Mouse (Mus musculus) olfactory bulb, adult 2 months (tissue): ENCODE measurements at regions not wholly inside any gene's neighbourhood (a gene's known extent, or its start where the extent isn't known, plus 50 kb on each side); places are given as distances from the start of the nearest gene placed in this dataset.

Experiments used
- H3K27ac ChIP-seq: fragments of 200-500 bp; 2 replicates; pipeline ENCODE4 v1.5.1; 2012; ENCODE audit warnings: low read depth, low read length; ENCODE audit not compliant: insufficient read depth
- H3K4me1 ChIP-seq: fragments of 200-500 bp; 2 replicates; pipeline ENCODE4 v1.6.1; 2012; ENCODE audit warnings: low read length; ENCODE audit not compliant: control insufficient read depth, insufficient read depth
- H3K4me3 ChIP-seq: fragments of 200-500 bp; 2 replicates; pipeline ENCODE4 v1.5.1; 2012; ENCODE audit warnings: mild to moderate bottlenecking, low read depth, low read length, moderate library complexity; ENCODE audit not compliant: insufficient read depth
- CTCF ChIP-seq: fragments of 200-500 bp; IDR thresholded peaks from 2 replicates; pipeline ENCODE4 v1.5.1; 2012; ENCODE audit warnings: low read depth, mild to moderate bottlenecking, low read length, moderate library complexity; ENCODE audit not compliant: insufficient read depth
- POLR2A ChIP-seq: fragments of 200-500 bp; IDR thresholded peaks from 2 replicates; pipeline ENCODE4 v1.6.1; 2012; ENCODE audit warnings: mild to moderate bottlenecking, low read depth, low read length, moderate library complexity; ENCODE audit not compliant: insufficient read depth
- WGBS: fragments of 180-500 bp; shearing (Covaris S2); methylation state at CpG from one replicate; pipeline ENCODE4 v1.1.7; 2018; 5-methylcytosine and 5-hydroxymethylcytosine counted together

DNA sequence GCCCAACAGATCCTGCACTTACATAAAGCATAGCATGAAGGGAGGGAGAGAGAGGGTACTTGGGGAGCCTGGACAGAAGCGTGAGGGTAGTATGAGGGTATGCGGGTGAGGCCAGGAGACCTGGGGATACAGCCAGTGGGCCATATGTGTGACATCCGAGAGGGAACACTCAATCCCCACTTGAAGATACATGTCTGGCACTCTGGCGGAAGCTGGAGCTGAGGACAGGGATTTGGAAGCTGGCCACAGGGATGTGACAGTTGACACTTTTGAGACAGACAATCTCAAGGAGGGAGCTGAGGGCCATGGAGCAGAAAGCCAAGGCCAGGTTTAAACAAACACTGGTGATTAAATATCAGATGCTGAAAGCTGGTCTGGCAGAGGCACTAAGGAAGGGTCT is 127.9 kb downstream of the Sall1 start:
- 94% methylated on average over 4 of the region's 4 CpGs for WGBS

GRCm38 (mm10) chr8:88914657-88915056 is 129.3 kb downstream of the Sall1 start:
- H3K4me1 ChIP-seq: 0 out of 2 replicates have a peak, but pooled peaks cover 4% of the 10 kb centered on the region
- no peak for TF ChIP-seq CTCF
- no peak for TF ChIP-seq POLR2A
- H3K27ac ChIP-seq: no peak overlapping the region
- WGBS: 86% methylated on average over 6 of the region's 6 CpGs
- no peak overlapping the region for H3K4me3 ChIP-seq

More for the DNA sequence above, 127.9 kb downstream of the Sall1 start:
- Histone ChIP-seq H3K4me3 (no peak overlapping the region), H3K4me1 (0 out of 2 replicates have a peak, but pooled peaks cover 4% of the 10 kb centered on the region), H3K27ac (no peak overlapping the region)
- TF ChIP-seq CTCF (no peak), POLR2A (no peak)

DNA sequence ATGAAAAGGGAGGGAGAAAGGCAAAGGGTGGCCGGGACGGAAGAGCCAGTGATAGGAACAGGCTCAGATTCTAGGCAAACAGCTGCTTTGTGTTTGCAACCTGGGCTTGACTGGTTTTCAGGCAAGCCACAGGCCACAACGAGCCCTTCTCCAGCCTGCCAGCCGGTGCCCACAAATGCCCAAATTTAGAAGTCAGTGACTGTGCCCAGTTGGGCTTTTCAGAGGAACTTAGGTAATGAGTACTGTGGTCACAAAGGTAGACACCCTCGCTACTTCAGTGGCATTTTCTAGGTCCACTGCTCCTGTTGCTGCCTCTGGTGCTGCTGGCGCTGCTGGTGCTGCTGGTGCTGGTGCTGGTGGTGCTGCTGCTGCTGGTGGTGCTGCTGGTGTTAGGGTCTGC is 129.8 kb downstream of the Sall1 start:
- no peak for TF ChIP-seq CTCF
- no peak overlapping the region for H3K27ac ChIP-seq
- no peak overlapping the region for H3K4me3 ChIP-seq
- H3K4me1 ChIP-seq: 0 out of 2 replicates have a peak, but pooled peaks cover 4% of the 10 kb centered on the region
- 78% methylated on average over 6 of the region's 6 CpGs for WGBS

DNA sequence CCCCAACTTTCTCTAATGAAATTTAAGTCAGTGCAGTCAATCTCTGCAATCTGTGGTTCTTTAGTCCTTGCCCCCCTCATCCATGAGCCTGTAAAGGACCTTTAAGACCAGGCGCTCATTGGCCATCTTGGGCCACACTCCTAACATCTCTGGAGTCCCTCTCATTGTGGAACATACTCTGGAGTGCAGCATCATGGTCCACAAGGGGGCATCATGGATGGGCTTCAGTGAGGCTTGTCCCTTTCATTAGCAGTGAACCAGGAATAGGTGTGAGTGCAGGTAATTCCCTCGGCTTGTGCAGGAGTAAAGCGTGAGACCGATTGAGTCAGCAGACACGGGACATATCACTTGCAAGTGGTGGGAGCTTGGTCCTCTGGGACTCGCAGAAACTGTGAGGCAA is 137.7 kb downstream of the Sall1 start:
- 87% methylated on average over 6 of the region's 6 CpGs for WGBS
- peaks cover 6% of the 10 kb centered on the region; the same call in 1 of the 2 replicates for H3K4me1 ChIP-seq
- H3K27ac ChIP-seq: no peak overlapping the region
- no peak overlapping the region for H3K4me3 ChIP-seq
- no peak for TF ChIP-seq POLR2A
- no peak for TF ChIP-seq CTCF

DNA sequence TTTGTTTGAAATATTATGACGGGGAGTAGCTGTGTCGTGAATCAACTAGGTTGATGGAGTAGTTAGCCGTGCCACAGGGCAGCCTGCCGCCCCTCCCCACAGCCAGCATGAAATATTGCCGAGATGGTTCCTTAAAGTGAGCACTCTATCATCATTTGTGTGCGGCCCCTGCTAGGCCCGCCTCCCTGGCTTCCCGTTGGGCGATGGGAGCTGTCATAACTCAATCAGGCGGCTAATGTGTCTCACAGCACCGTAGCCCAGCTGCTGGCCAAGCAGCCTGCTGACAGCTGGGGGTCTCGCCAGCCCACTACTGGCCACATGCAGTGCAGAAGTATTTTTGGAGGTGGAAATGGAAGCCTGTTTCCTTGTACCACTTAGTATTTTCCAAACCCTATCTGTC is 140.9 kb downstream of the Sall1 start:
- Histone ChIP-seq H3K4me3 (no peak overlapping the region), H3K4me1 (peaks cover 8% of the 10 kb centered on the region; the same call in 1 of the 2 replicates), H3K27ac (no peak overlapping the region)
- TF ChIP-seq CTCF (no peak), POLR2A (no peak)
- 71% methylated on average over 12 of the region's 12 CpGs for WGBS

DNA sequence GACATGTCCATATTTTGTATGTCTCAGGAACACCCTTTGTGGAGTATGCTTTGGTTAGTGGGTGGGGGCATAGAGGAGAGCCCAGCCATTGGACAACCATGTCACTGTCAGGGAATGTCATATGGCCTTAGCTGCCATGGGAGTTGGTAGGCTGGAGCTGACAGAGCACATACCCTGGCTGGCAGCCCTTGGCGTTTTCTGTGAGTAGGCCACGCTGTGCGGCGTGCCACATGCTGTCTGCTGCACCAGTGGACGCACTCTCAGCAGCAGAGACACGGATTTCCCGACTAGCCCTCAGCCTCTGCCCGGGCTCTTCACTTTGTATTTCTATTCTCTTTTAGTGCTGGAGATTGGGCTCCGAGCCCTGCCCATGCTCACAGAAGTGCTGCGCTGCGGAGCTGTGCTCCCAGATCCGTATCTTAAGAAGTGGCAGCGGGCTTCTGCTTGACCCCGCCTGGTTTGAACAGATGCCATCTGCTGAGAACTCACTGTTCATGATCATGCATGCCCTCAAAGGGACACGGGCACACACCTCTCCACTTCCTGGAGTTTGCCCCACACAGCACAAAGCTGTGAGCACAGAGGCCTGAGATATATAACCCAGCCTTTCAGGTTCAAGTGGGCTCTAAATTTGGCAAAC is 160.1 kb downstream of the Sall1 start:
- peaks cover 8% of the 10 kb centered on the region; the same call in 1 of the 2 replicates for H3K4me1 ChIP-seq
- H3K27ac ChIP-seq: no peak overlapping the region
- 69% methylated on average over 15 of the region's 15 CpGs for WGBS
- H3K4me3 ChIP-seq: no peak overlapping the region
- TF ChIP-seq CTCF (no peak), POLR2A (no peak)

DNA sequence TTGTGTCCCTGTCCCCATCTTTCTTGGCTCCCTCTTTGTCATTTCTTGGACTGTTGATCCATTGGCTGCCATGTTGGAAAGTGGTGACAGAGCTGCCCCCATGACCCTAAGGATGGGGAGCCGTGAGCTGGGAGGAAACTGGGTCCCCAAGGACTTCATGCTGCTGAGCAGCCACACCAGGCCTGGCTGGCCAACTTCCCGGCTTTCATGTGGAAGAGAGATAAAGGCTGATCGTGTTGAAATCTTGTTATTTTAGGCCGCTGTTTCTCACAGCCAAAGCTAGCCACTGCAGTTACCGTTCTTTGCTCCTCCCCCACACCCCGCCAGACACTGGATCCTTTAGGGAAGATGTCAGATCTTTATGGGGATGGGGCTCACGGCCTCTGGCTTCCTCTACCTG is 164.1 kb downstream of the Sall1 start:
- 82% methylated on average over 7 of the region's 7 CpGs for WGBS
- peaks cover 5% of the 10 kb centered on the region; the same call in 1 of the 2 replicates for H3K4me1 ChIP-seq
- TF ChIP-seq POLR2A (no peak), CTCF (no peak)
- H3K4me3 ChIP-seq: no peak overlapping the region
- H3K27ac ChIP-seq: no peak overlapping the region

- TF ChIP-seq POLR2A: no peak
- TF ChIP-seq CTCF: no peak
- no peak overlapping the region for H3K27ac ChIP-seq
- WGBS: 85% methylated on average over 10 of the region's 10 CpGs
- H3K4me3 ChIP-seq: no peak overlapping the region
- H3K4me1 ChIP-seq: no peaks in the 10 kb centered on the region
Observed at GRCm38 (mm10) chr8:88877921-88878320, 166.0 kb downstream of the Sall1 start.

- 94% methylated on average over 10 of the region's 10 CpGs for WGBS
- 0 out of 2 replicates have a peak, but pooled peaks cover 4% of the 10 kb centered on the region for H3K4me1 ChIP-seq
- TF ChIP-seq POLR2A: no peak
- no peak for TF ChIP-seq CTCF
- H3K27ac ChIP-seq: no peak overlapping the region
- H3K4me3 ChIP-seq: no peak overlapping the region
Observed at GRCm38 (mm10) chr8:88862846-88863455, 166.1 kb downstream of the Cyld start.
